Mouse (Mus musculus): ENCODE results near the gene Vrk3. TPM values are rescaled to one million over a fixed set of nuclear protein-coding genes. Genes with fewer than 3 reads are reported as not detected.
"Not testable (repeated sequence)": the region's sequence is repeated elsewhere in the genome, so short reads cannot be mapped to it uniquely, and the experiment has no call there.

The Vrk3 gene
- polyA plus RNA-seq (2014; fragmentation: Nextera tagmentation; extraction: Ambion mirVana), result 22.6 and 26.8 TPM in 2 replicates

DNA sequence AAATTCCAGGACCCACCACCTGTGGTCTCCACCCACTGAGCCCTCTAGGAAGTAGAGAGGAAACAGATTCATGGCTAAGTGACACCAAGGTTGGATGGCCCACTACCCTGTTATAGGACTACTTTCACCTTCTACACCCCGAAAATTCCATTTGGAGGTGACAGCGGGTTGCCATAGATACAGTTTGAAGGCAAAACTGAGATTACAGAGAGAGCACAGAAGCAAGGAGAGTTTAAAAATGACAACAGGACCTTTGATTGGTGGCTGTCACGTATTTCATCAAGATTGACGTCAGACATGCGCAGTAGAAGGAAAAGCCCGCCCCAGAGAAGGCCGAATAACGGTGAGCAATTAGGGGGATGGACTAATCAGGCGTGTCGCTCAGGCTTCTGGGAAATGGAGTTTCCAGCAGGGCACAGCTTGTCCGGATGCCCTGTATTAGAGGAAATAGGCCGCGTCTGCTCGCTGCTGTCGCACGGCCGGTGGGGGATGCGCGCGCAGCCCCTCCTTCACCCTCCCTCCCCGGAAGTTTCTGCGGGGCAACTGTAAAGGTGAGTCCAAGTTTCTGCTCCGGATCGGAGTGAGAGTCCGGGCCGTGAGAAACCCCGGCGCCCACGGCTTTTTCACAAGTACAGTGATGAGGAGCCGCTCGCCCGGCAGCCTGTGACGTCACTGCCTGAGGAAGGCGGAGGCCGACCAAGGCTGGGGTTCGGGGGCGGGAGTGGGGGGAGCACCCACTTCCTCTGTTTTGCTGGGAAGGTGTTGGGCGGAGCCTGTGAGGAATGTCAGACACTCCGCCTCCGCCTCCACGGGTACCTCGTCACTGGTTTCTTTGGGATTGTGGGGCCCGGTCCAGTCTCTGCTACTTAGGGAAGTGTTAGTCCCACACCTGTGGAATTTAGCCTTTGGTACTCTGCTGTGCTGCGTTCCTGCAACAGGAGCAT is at the start of gene Vrk3:
Gene Vrk3, plus strand, starts transcription at position 313 of the 944 bp plus-strand sequence.
- ATAC-seq (ENCODE audit: low FRiP score, low TSS enrichment), result peak; percentile 96
- Histone ChIP-seq H3K27ac (replicated peaks; ENCODE audit: low read depth, low read length) (peak within 1 kb of the TSS; percentile 49; the same call in 1 of the 2 replicates), H3K4me2 (ENCODE audit: low read length) (peak within 1 kb of the TSS; percentile 63), H3K27me3 (ENCODE audit: control insufficient read depth, insufficient read depth, low read length) (no peaks in the 10 kb centered on the region), H3K9me3 (ENCODE audit: control insufficient read depth, low read length) (no peaks in the 10 kb centered on the region), H3K4me1 (ENCODE audit: control insufficient read depth, insufficient read depth, low read length) (peaks cover 16% of the 10 kb centered on the region), H3K9ac (replicated peaks; ENCODE audit: low read length) (peak within 1 kb of the TSS; percentile 45; the same call in 1 of the 2 replicates), H3K36me3 (ENCODE audit: control insufficient read depth, insufficient read depth, low read length) (peaks cover 13% of the 10 kb centered on the region), H3K4me3 (replicated peaks; ENCODE audit: low read depth, low read length) (peak within 1 kb of the TSS; percentile 57)
- peak; percentile 97 for DNase-seq
- under 1% methylated on average over 44 of the region's 44 CpGs for WGBS

DNA sequence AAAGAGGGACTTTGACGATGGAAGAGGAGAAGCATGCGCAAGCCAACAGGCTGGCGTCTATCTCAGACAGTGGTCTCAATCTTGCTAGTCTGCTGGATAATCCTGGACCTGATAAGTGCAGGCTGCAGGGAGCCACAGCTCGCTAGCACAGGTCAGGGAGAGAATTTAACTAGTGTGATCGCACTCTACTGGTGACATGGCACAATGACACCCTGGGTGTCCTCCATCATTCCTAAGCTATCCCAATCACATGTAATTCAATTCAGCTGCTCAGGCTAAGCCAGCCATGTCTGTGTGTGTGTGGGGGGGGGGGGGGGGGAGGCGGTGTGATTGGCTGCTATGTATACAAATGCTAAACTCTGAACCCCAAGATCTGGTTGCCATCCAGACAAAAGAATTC is 46.3 kb upstream of the Vrk3 start:
- DNase-seq (peak; percentile 71), ATAC-seq (ENCODE audit: low FRiP score, low TSS enrichment) (0 out of 2 replicates have a peak, but pooled peaks have one; percentile 50)
- Histone ChIP-seq H3K27ac (replicated peaks; ENCODE audit: low read depth, low read length) (no peak overlapping the region), H3K4me3 (replicated peaks; ENCODE audit: low read depth, low read length) (no peak overlapping the region), H3K4me2 (ENCODE audit: low read length) (no peak overlapping the region), H3K27me3 (ENCODE audit: control insufficient read depth, insufficient read depth, low read length) (no peaks in the 10 kb centered on the region), H3K9me3 (ENCODE audit: control insufficient read depth, low read length) (no peaks in the 10 kb centered on the region), H3K4me1 (ENCODE audit: control insufficient read depth, insufficient read depth, low read length) (no peaks in the 10 kb centered on the region), H3K36me3 (ENCODE audit: control insufficient read depth, insufficient read depth, low read length) (no peaks in the 10 kb centered on the region), H3K9ac (replicated peaks; ENCODE audit: low read length) (no peak overlapping the region)
- WGBS, result 5% methylated on average over 6 of the region's 6 CpGs

DNA sequence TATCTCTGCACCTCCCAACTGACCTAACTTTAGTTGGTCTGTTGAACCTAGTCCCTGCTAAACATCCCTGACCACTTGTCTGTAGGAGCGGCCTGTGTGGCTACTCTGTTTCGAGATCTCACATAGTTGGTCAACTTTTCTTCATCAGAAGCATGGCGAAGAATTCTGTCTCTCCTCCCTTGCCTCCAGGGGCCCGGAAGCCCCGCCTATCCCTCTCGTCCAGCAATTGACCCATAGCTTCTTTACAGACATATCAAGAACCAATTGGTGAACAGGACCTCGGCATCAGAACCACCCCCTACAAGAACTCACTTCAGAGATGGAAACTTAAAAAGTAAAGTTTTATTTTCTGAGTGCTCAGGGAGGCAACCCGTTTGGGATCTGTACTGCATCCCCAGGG is 45.2 kb upstream of the Vrk3 start:
- no peak for ATAC-seq (ENCODE audit: low FRiP score, low TSS enrichment)

DNA sequence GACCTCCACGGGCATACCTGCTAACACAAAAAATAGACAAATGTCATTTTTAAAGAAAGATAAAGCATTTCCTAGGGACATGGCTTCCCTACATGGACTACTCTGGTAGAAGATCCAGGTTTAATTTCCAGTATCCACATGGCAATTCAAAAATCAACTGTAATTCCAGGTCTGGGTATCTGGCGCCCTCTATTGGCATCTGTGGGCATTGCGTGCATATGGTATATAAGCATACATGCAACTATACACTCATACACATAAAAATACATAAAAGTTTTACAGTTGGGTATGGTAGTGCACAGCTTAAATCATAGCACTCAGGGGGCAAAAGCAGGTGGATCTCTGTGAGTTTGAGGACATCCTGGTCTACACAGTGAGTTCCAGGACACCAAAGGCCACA is 43.9 kb upstream of the Vrk3 start:
- Histone ChIP-seq H3K4me2 (ENCODE audit: low read length) (no peak overlapping the region), H3K9me3 (ENCODE audit: control insufficient read depth, low read length) (no peaks in the 10 kb centered on the region), H3K36me3 (ENCODE audit: control insufficient read depth, insufficient read depth, low read length) (no peaks in the 10 kb centered on the region), H3K4me3 (replicated peaks; ENCODE audit: low read depth, low read length) (no peak overlapping the region), H3K27ac (replicated peaks; ENCODE audit: low read depth, low read length) (no peak overlapping the region), H3K9ac (replicated peaks; ENCODE audit: low read length) (no peak overlapping the region), H3K27me3 (ENCODE audit: control insufficient read depth, insufficient read depth, low read length) (no peaks in the 10 kb centered on the region), H3K4me1 (ENCODE audit: control insufficient read depth, insufficient read depth, low read length) (no peaks in the 10 kb centered on the region)
- ATAC-seq (ENCODE audit: low FRiP score, low TSS enrichment) (no peak), DNase-seq (peak; percentile 61)
- 56% methylated on average over 3 of the region's 3 CpGs for WGBS

More for the DNA sequence above, 45.2 kb upstream of the Vrk3 start:
- WGBS, result 81% methylated on average over 8 of the region's 8 CpGs
- H3K27me3 ChIP-seq (ENCODE audit: control insufficient read depth, insufficient read depth, low read length), result no peaks in the 10 kb centered on the region
- no peak overlapping the region for H3K4me3 ChIP-seq (replicated peaks; ENCODE audit: low read depth, low read length)
- H3K9ac ChIP-seq (replicated peaks; ENCODE audit: low read length), result no peak overlapping the region
- no peak for DNase-seq
- no peak overlapping the region for H3K27ac ChIP-seq (replicated peaks; ENCODE audit: low read depth, low read length)
- no peaks in the 10 kb centered on the region for H3K9me3 ChIP-seq (ENCODE audit: control insufficient read depth, low read length)
- no peaks in the 10 kb centered on the region for H3K36me3 ChIP-seq (ENCODE audit: control insufficient read depth, insufficient read depth, low read length)
- no peak overlapping the region for H3K4me2 ChIP-seq (ENCODE audit: low read length)
- H3K4me1 ChIP-seq (ENCODE audit: control insufficient read depth, insufficient read depth, low read length), result no peaks in the 10 kb centered on the region

DNA sequence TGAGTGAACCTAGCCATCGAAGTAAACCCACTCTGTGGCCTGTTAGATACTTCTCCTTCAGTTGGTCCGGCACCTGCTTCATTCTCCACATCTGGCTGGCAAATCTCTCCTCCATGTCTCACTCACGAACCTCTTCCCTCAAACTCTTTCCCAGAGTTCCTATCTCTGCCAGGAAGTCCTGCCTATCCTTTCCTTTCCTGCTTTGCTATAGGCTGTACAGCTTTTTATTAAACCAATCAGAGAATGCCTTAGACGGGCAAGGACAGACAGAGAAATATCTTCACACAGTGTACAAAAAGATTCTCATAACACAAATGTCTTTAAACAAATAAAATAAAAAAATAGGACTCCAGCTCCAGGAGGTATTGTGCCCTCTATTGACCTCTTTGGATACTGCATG is 43.1 kb upstream of the Vrk3 start:
- H3K4me2 ChIP-seq (ENCODE audit: low read length), result no peak overlapping the region
- H3K9me3 ChIP-seq (ENCODE audit: control insufficient read depth, low read length), result no peaks in the 10 kb centered on the region
- DNase-seq (no peak), ATAC-seq (ENCODE audit: low FRiP score, low TSS enrichment) (no peak)
- no peak overlapping the region for H3K27ac ChIP-seq (replicated peaks; ENCODE audit: low read depth, low read length)
- no peak overlapping the region for H3K4me3 ChIP-seq (replicated peaks; ENCODE audit: low read depth, low read length)
- H3K4me1 ChIP-seq (ENCODE audit: control insufficient read depth, insufficient read depth, low read length), result no peaks in the 10 kb centered on the region
- no peaks in the 10 kb centered on the region for H3K36me3 ChIP-seq (ENCODE audit: control insufficient read depth, insufficient read depth, low read length)
- H3K27me3 ChIP-seq (ENCODE audit: control insufficient read depth, insufficient read depth, low read length), result no peaks in the 10 kb centered on the region
- H3K9ac ChIP-seq (replicated peaks; ENCODE audit: low read length), result no peak overlapping the region
- 90% methylated on average over 4 of the region's 4 CpGs for WGBS

DNA sequence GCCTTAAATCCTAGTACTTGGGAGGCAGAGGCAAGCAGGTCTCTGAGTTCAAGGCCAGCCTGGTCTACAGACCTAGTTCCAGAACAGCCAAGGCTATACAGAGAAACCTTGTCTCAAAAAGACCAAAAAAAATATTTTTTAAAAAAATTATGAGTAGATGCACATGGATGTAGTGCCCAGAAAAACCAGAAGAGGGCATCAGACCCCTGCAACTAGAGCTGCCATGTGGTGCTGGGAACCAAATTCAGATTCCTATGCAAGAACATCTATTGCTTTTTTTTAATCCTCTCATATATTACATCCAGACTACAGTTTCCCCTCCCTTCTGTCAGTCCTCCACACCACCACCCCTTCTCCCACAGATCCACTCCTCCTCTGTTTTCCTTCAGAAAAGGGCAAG is 41.9 kb upstream of the Vrk3 start:
- H3K36me3 ChIP-seq (ENCODE audit: control insufficient read depth, insufficient read depth, low read length), result no peaks in the 10 kb centered on the region
- no peaks in the 10 kb centered on the region for H3K9me3 ChIP-seq (ENCODE audit: control insufficient read depth, low read length)
- H3K27ac ChIP-seq (replicated peaks; ENCODE audit: low read depth, low read length), result no peak overlapping the region
- no peaks in the 10 kb centered on the region for H3K27me3 ChIP-seq (ENCODE audit: control insufficient read depth, insufficient read depth, low read length)
- no peaks in the 10 kb centered on the region for H3K4me1 ChIP-seq (ENCODE audit: control insufficient read depth, insufficient read depth, low read length)
- no peak overlapping the region for H3K4me2 ChIP-seq (ENCODE audit: low read length)
- no peak overlapping the region for H3K9ac ChIP-seq (replicated peaks; ENCODE audit: low read length)
- no peak overlapping the region for H3K4me3 ChIP-seq (replicated peaks; ENCODE audit: low read depth, low read length)
- no peak for DNase-seq
- ATAC-seq (ENCODE audit: low FRiP score, low TSS enrichment), result no peak

DNA sequence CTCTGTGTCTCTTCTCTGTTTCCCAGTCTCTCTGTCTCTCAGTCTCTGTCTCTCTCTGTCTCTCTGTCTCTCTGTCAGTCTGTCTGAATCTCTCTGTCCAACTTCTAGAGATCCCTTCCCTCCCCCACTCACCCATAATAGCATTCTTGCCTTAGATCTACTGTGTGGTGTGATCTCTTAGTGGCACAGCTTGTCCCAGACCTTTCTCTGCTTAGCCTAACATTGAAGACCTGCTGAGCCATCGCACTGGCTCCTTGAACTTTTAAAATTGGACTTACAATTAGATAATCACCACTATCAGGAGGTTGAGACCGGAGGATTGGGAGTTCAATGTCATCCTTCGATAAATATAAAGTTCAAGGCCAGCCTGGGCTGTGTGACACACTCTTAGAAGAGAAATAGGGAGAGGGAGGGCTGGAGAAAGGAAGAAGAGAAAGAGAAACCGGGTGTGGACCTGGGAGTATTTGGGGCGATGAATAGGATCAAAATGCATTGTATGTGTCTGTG is 41.0 kb upstream of the Vrk3 start:
- Histone ChIP-seq H3K27me3 (ENCODE audit: control insufficient read depth, insufficient read depth, low read length) (no peaks in the 10 kb centered on the region), H3K9ac (replicated peaks; ENCODE audit: low read length) (no peak overlapping the region), H3K27ac (replicated peaks; ENCODE audit: low read depth, low read length) (no peak overlapping the region), H3K4me1 (ENCODE audit: control insufficient read depth, insufficient read depth, low read length) (no peaks in the 10 kb centered on the region), H3K9me3 (ENCODE audit: control insufficient read depth, low read length) (no peaks in the 10 kb centered on the region), H3K4me2 (ENCODE audit: low read length) (no peak overlapping the region), H3K36me3 (ENCODE audit: control insufficient read depth, insufficient read depth, low read length) (no peaks in the 10 kb centered on the region), H3K4me3 (replicated peaks; ENCODE audit: low read depth, low read length) (no peak overlapping the region)
- no peak for DNase-seq
- ATAC-seq (ENCODE audit: low FRiP score, low TSS enrichment), result no peak
- WGBS, result 90% methylated on average over 5 of the region's 5 CpGs

DNA sequence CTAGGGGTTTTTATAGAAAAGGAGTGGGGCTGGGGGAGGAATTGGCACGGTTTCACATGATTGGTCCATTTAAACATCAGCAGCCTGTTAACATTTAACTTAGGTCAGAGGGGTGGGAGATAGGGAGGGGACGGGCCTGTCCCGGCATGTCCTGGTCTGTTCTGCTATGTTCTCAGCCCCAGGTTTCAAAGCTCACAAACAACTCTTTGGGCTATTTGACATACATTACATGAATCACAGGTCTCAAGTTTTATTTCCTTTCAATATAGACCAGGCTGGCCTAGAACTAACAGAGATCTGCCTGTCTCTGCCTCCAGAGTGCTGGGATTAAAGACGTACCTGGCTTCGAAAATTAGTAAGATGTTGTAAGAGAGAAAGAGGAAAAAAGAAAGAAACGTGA is 40.1 kb upstream of the Vrk3 start:
- H3K4me2 ChIP-seq (ENCODE audit: low read length); H3K4me3 ChIP-seq (replicated peaks; ENCODE audit: low read depth, low read length); ATAC-seq (ENCODE audit: low FRiP score, low TSS enrichment); H3K36me3 ChIP-seq (ENCODE audit: control insufficient read depth, insufficient read depth, low read length); H3K9ac ChIP-seq (replicated peaks; ENCODE audit: low read length); H3K9me3 ChIP-seq (ENCODE audit: control insufficient read depth, low read length); H3K27me3 ChIP-seq (ENCODE audit: control insufficient read depth, insufficient read depth, low read length); DNase-seq; H3K27ac ChIP-seq (replicated peaks; ENCODE audit: low read depth, low read length); H3K4me1 ChIP-seq (ENCODE audit: control insufficient read depth, insufficient read depth, low read length): not testable (repeated sequence)
- 85% methylated on average over 5 of the region's 6 CpGs for WGBS

DNA sequence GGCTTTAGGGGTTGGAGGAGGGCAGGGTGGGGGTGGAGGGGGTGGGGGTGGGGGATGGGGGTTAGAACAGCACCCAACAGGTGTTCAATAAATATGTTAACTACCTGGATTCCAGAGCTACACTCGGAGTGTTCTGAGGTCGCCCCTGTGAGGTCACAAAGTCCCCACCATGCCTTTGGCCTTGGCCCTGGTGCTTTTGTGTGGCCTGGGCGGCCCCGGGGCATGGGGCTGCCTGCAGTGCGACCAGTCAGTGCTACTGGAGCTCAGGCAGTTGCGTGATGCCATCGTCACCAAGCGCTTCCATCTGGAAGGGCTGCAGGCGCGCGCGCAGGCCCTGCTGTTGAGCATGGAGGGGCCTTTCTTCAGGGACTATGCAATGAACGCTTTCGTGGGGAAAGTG is 39.6 kb upstream of the Vrk3 start, which contains the start of gene Izumo2:
Gene Izumo2, plus strand, starts transcription at position 169 of the 400 bp plus-strand sequence.
- DNase-seq, result no peak
- WGBS, result 70% methylated on average over 14 of the region's 14 CpGs
- no peaks in the 10 kb centered on the region for H3K4me1 ChIP-seq (ENCODE audit: control insufficient read depth, insufficient read depth, low read length)
- no peak within 1 kb of the TSS for H3K9ac ChIP-seq (replicated peaks; ENCODE audit: low read length)
- H3K27ac ChIP-seq (replicated peaks; ENCODE audit: low read depth, low read length), result no peak within 1 kb of the TSS
- no peaks in the 10 kb centered on the region for H3K36me3 ChIP-seq (ENCODE audit: control insufficient read depth, insufficient read depth, low read length)
- no peaks in the 10 kb centered on the region for H3K9me3 ChIP-seq (ENCODE audit: control insufficient read depth, low read length)
- H3K4me3 ChIP-seq (replicated peaks; ENCODE audit: low read depth, low read length), result no peak within 1 kb of the TSS
- no peaks in the 10 kb centered on the region for H3K27me3 ChIP-seq (ENCODE audit: control insufficient read depth, insufficient read depth, low read length)
- no peak for ATAC-seq (ENCODE audit: low FRiP score, low TSS enrichment)
- H3K4me2 ChIP-seq (ENCODE audit: low read length), result no peak within 1 kb of the TSS
